Mouse (Mus musculus): ENCODE data around the gene Dazap2.
"Not testable (repeated sequence)": the region's sequence is repeated elsewhere in the genome, so short reads cannot be mapped to it uniquely, and the experiment has no call there.

The Dazap2 gene

DNA sequence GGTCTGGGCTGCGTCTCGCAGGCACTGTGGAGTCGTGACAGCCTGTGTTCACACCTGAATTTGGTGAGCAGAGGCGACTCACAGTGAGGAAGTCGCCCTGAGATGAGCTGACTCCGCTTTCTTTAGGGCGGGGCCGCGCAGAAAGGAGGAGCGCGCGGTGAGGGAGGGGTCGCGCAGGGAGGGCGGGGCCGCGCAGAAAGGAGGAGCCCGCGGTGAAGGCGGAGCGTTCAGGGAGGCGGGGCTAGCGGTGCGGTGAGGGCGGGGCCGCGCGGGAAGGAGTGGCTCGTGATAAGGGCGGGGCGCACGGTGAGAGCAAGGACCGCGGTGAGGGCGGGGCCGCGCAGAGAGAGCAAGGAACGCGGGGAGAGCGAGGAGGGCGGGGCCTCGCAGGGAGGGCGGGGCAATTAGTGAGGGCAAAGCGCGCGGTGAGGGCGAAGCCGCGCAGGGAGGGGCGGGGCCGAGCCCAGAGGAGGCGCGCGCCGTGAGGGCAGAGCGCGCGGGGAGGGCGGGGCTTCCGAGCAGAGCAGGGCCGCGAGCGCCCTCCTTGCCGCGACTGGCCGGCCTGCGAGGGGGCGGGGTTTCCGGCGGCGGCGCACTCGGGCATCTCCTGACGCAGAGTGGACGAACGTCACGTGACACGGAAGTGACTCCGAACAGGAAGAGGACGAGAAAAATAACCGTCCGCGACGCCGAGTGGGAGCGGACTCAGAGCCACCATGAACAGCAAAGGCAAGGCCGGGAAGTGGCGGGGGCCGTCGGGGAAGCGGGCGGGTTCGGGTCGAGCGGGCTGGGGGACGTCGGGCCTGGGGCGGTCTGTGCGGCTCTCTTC lies at the start of gene Dazap2:
TSS of gene Dazap2 (plus strand) at position 354 of the 829 bp plus-strand sequence.
- DNase-seq (ENCODE audit: low spot score), result peak; percentile 96

DNA sequence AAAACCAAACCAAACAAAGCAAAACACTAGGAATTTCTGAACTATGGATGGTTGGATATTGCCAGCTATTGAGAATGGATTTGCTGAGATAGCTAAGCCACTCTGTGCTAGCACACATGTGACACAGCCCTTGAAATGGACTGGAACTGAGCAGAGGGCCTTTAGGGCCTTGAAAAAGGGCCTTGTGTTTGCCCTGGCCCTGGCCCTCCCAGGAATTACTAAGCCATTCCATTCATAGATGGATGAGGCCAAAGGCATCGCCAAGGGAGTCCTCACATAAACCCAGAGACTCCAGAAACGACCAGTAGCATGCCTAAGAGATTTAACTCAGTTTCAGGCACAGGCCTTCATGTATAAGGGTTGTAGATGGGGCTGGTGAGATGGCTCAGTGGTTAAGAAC lies 48.6 kb upstream of the Dazap2 start:
- no peak for DNase-seq (ENCODE audit: low spot score)

DNA sequence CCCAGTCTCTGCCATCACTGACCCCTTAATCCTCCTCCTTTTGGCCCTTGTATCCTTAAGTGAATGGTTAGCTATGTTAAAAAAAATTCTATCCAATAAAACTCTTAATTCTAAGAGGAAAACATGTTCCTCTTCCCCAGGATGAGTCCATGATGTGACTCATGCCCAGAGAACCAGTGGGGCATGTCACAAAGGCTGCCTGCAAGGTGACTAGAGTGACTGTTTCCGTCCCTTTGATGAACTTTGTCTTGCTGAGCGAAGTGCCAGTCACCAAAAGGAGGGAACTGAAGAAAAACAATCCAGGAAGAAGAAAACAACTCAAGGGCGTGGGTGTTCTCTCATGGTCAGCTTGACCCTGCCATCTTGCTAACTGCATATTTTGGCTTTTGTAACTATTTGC lies 45.9 kb upstream of the Dazap2 start:
- DNase-seq (ENCODE audit: low spot score), result no peak

DNA sequence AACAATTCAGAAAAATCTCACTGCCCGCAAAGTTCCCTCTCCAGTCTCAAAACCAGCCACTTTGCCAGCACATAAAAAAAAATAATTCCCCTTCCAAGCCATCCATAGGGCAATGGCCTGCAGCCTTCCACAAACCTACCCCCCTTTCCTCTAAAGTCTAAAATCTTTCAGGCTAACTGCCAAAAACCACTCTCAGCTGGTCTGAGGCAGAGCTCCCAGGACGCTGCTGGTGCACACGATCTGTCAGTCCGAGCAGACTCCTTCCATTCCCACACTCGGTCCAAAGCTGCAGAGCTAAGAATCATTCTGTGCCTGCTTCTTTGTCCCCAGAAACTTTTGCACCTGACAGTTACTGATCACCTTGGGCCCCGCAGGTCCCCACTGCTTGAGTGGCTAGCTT lies 41.2 kb upstream of the Dazap2 start:
- DNase-seq (ENCODE audit: low spot score), result no peak

DNA sequence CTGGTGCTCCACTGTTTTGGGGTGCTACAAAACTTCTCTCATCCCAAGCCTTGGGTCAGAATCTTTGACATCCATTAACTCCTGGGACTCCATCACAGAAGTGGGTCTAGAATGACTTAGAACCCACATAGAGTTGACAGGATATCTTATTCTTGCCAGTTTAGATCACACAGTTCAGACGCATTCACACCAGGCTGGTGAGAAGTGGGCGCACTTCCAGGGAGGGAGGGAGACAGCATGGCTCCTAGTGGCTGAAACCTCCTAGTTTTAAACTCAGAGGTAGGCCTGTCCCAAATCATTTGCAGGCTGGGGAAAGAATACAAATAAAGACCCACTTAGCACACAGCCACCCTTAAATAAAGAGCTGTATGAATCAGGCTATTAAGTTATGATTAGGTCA lies 40.8 kb upstream of the Dazap2 start:
- DNase-seq (ENCODE audit: low spot score), result no peak

DNA sequence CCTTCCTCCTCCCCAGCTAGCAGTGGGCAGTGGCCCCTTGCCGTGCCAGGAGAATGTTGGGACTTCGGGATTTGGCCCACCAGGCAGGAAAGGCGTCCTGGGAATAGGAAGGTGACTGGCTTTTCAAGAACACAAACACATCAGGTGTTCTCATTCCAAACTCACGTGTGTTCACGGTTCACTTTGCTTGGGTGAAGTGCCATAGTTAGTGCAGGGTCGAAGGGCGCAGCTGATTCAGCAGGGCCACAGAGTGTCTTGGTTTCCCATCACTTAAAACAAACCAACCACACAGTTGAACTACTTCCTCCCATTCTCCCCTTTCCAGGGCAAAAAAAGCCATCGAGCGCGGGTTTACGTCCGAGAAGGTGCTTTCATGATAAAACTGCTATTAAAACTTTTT lies 39.8 kb upstream of the Dazap2 start:
- DNase-seq (ENCODE audit: low spot score), result no peak

DNA sequence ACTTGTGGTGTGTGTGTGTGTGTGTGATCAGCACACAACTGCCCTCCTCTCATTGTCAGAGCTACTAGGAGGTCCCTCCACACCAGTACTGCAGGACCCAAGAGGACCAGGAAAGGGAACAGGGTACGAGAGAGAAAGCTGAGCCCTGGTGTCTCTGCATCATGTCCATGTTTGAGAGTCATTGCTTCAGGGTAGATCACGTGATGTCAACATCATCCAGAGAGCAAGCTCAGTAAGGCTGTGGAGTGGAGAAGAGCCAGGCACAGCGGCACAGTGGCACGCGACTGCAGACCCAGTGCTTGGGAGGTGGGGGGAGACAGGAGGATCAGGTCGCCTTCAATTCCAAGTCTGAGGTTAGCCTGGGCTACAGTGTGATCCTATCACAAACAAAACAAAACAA lies 38.8 kb upstream of the Dazap2 start:
- DNase-seq (ENCODE audit: low spot score), result no peak

DNA sequence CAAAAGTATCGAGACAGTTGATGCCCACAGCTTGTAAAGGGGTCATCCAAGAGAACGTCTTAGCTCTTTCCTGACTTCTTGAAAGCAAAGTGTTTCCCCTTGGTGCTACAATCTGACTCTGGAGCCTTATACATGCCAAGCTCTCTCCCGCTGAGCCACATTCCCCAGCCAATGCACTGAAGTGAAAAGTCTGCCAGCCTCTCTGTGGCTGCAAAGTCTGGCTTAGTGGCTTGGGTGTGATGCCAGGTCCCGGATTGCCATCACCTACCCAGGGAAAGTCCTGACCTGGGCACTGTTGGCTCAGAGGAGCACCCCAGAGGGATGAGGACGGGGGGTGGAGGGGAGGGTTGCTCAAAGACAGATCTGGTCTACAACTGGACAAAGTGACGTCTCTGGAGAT lies 38.3 kb upstream of the Dazap2 start:
- no peak for DNase-seq (ENCODE audit: low spot score)

DNA sequence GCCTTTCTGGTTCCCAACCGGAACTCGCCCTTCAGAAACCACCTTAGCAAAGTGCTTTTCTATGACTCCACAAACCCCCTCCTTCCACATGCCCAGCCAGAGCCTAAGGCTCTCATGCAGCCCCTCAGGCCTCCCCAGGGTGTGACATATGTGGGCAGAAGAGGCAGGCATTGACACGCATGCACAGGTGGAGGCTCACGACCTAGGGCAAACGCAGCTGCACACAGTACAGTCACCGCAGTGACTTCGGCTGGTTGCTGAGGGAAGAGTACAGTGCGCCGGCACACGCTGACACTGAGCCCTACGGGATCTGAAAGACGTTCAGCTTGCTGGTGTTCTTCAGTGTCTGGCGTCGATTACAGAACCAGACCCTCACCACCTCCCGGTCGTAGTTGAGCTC lies 37.2 kb upstream of the Dazap2 start:
- no peak for DNase-seq (ENCODE audit: low spot score)

DNA sequence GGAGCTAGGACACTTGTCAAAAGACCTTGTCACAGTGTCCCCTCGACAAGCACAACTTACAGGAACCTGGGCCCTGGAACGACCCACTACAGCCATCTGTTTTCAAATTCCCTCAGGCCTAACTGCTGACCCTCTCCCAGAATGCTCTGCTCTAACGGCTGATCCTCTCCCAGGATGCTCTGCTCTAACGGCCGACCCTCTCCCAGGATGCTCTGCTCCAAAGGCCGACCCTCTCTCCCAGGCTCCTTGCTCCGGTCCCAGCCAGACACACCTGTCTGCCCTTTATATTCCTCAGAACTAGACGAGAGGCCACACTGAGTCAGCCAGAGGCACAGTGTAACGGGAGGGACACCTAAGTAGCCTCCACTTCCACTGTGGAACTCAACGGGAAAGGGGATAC lies 35.0 kb upstream of the Dazap2 start:
- no peak for DNase-seq (ENCODE audit: low spot score)

DNA sequence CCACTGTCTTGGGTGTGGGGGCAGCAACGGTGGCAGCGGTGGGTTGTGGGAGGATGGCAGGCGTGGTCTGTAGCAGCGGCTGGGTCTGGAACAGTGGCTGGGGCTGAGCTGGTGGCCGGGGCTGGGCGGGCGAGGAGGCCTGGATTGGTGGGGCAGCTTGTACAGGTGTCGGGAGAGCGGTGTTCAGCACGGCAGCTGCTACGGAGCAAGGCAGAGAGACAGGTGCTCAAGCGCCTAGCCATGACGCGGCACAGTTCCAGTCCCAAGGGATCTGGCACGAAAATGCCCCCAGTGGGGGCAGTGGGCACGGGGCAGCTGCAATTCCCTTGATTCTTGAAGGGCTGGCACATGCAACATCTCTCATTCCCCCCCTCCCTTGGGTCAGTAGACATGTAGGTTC lies 29.2 kb upstream of the Dazap2 start:
- no peak for DNase-seq (ENCODE audit: low spot score)

DNA sequence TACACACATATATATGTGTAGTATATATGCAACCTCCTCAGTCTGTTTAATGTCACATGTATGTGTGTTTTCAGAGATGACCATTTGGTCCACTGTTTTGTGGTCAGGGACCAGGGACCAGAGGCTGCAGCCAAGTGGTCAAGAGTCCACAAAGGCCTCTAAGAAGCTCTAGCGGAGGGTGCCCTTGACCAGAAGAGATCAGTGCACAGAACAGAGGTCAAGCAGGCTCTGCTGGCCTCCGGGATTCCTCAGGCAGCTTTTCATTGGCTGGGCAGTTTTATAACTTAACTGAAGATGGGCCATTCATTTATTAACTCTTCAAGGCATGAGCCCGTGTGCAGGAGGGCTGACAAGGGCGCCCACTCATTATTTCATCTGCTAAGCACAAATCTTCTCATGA lies 28.0 kb upstream of the Dazap2 start:
- no peak for DNase-seq (ENCODE audit: low spot score)

DNA sequence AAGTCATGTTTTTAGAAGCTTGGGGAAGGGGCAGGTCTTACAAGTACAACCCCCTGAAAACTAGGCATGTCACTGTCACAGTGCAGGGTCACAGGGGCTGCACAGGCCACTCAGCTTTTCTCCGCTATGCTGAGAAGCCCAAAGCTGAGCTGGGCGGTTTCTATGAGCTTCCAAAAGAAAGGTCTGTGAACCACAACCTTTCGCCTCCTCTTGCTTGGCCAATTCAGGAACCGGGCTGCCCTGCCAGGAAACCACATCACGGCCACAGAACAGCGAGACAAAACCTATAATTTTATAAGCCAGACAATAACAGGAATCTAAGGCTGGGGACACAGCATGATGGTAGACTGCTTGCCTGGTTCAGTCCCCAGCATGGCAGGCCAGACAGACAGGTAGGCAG lies 26.9 kb upstream of the Dazap2 start:
- DNase-seq (ENCODE audit: low spot score), result no peak

DNA sequence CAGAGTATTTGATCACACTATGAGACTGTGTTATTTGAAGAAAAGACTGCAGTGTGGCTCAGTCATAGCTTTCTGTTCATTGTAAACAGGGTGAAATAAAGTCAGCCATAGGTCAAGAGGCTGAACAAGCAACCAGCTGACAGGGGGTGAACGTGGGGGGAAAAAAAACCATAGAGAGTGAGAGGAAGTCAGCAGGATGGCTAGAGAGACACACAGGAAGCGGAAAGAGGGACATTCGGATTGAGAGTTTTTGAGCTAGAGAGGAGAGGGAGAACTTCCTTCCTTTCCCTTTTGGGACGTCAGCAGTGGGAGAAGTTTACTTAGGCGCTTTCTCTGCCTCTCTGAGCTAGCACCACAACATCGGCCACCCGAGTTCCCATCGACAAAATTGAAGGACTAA lies 24.7 kb upstream of the Dazap2 start:
- no peak for DNase-seq (ENCODE audit: low spot score)

DNA sequence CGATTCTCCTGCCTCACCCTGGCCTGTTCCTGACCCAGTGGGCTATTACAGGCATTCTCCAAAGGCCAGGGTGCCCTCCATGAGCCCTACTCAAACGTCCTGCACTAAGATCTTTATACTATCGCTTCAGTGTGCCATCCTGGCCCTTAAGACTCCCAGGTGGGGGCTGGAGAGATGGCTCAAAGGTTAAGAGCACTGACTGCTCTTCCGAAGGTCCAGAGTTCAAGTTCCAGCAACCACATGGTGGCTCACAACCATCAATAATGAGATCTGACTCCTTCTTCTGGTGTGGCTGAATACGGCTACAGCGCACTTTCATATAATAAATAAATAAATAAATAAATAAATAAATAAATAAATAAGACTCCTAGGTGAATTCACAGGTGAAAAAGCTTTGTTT lies 22.3 kb upstream of the Dazap2 start:
- DNase-seq (ENCODE audit: low spot score), result no peak

DNA sequence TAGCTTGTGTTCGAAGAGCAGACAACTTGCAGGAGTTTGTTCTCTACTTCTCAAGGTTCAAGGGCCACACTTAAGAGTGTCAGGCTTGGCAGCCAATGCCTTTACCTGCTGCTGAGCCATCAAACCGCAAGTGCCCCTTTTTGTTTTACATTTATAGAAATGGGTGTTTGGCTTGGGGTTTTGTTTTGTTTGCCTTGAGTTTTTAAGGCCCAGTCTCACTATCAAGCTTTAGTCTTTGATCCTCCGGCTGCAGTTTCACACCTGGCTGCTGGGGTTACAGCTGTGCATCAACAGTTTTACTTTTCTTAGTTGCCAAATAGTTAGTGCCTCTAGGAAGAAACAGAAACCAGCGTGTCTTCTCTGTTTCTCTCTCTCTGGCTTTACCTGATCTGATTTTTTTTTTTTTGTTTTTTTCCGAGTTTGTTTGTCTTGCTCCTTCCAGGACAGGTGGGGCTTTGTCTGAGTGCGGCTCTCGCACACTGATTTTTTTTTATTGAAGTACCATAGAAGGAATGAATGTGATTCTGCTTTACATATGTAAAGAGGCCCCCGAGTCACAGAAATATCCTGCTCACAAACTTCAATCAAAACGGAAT lies 16.8 kb upstream of the Dazap2 start:
- DNase-seq (ENCODE audit: low spot score), result no peak

DNA sequence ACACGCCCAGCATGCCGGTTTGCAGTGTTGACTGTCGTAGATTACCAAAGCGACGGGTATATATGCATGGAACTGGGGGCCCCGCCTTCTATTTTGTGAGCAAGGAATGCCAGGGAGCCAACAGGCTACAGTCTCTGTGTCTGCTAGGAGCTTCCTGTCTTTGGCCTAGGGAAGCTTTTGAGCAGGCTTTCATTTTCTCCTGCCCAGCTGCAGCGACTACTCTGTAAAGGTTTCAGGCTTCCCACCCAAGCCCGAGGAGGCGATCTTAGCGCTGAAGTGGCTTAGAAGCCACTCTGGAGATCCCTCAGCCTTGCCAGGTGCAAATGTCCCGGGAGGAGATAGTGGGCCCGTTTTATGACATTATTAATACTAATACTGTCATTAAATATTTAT lies 16.3 kb upstream of the Dazap2 start:
- DNase-seq (ENCODE audit: low spot score), result no peak

DNA sequence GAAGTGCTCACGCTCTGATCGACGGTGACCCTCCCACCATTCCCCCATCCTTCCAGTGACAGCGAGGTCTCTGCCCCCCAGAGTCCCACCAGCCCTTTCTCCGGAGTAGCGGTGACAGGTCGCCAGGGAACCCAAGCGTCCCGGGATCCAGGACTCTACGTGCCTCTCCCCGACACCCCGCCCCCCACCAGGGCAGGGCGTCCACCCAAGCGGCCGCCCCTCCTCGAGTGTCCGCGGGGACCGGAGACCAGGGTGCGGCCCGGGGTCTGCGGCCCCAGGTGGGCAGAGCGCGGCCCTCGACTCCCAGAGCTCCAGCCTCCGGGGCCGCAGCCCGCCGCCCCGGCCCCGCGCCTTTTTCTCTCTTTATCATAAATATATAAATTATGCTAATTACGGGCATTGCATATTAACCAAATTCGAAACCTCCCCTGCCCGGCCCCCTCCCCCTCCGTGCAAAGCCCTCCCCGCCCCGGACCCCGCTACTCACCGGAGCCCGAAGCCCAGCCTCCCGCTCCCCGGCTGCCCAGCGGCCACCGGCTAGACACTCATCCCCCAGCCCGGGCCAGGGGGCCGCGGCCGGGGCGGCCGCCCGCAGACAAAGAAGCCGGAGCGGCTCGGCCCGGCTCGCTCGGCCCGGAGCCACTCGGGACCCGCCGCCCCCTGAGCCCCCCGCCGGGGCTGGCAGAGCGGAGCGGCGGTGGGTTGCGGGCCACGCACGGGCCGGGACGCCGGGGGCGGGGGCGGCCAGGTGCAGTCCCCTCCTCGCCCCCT lies 15.7 kb upstream of the Dazap2 start, which contains the start of gene Pou6f1:
TSS of gene Pou6f1 (minus strand) at position 709 of the 771 bp plus-strand sequence.
- no peak for DNase-seq (ENCODE audit: low spot score)

DNA sequence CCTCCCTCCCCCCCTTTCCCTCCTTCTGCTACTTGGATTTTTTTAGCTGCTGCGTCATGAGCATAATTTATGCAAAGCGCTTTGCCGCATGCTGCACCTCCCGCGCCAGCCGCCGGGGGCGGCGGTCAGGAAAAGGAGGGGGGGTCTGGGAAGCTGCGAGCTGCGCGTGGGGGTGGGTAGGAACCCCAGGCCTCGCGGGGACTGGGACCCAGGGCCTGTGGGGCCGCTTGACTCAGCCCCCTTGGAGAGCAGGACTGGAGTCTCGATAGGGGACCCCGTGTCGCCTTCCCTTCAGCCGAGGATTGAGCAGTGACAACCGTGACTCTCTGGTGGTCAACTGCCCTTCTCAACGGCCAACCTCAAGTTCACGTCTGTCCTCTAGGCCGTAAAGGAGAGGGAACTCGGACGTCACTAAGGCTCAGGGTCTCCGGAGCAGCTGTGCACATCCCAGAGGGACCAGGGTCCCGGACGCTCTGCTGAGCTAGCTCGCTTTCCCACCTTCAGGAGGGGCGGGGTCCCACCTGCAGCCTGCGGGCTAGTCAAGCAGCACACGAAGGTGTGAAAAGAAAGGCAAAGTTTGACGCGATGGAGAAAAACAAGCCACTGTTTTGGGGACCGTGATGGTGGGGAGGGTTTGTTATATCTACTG lies 15.0 kb upstream of the Dazap2 start:
- DNase-seq (ENCODE audit: low spot score), result no peak

DNA sequence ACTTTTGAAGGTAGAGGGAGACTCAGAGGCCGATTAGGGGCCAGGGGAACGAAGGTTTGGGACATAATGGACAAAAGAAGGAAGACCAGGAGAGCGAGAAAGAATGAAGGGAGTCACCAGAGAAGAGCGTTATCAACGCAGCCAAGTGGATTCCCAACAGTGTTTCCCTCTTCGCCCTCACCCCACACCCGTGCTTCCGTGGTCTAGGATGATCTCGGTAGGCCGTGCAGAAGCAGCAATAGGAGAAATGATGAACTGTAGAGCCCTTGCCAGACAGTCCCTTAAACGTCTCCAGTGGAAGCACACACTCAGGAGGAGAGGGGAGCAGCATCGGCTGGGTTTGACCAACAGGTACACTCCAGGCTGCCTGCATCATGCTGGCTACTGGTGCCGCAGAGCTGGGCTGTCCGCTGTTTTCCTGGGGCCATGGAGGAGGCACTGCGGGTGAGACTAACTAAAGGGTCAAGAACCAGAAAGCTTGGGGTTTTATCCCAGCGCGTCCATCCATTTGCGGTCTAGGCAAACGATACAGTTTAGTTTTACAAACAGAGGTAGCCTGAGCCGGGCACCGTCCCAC lies 14.4 kb upstream of the Dazap2 start:
- no peak for DNase-seq (ENCODE audit: low spot score)

DNA sequence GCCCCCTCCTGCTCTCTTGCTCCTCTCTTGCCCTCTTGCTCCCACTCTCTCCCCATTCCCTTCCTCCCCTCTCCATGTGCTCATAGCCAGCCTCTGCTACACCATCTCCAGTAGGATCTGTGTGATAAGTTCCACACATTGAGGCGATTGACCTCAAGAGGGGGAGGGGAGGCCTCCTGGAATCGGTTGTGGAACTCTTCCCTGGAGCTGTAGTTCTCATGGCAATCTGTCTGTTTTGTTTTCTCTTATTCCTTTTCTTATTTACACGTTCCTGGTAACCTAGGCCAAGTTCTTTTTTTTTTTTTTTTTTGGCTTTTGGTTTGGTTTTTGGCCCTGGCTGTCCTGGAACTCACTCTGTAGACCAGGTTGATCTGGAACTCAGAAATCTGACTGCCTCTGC lies 13.5 kb upstream of the Dazap2 start:
- no peak for DNase-seq (ENCODE audit: low spot score)

DNA sequence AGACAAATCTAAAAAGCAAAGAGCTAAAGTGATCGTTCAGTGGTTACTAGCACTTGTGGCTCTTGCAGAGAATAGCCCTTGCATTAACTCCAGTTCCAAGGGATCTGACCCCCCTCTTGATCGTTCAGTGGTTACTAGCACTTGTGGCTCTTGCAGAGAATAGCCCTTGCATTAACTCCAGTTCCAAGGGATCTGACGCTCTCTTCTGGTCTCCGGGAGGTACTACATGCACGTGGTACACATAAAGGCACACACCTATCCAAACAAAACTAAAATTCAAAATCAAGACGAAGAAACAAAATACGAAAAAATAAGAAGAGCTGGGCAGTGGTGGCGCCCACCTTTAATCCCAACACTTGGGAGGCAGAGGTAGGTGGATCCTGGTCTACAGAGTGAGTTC lies 8.5 kb upstream of the Dazap2 start:
- not testable (repeated sequence) for DNase-seq (ENCODE audit: low spot score)
